Mouse (Mus musculus) gastrocnemius, postnatal 25 days (tissue): ENCODE results near the gene Pde4a. TPM values are rescaled to one million over a fixed set of nuclear protein-coding genes. Genes with fewer than 3 reads are reported as not detected.
A peak's percentile ranks its signal among the peaks of the same experiment; 100 is the strongest.
"Not testable (repeated sequence)": the region's sequence is repeated elsewhere in the genome, so short reads cannot be mapped to it uniquely, and the experiment has no call there.

Source experiments
- DNase-seq: peaks from one replicate; pipeline ENCODE4 v3.0.0; 2022
- total RNA-seq, 2 experiments: library from RNA; stranded (reverse); gene quantifications; 1 replicate in 1 of 2; 2 replicates in 1 of 2; pipeline ENCODE4 v1.2.3; 2021

The Pde4a gene
- total RNA-seq, 2 experiments from 2014 or later = 44.6 to 46.7 TPM

DNA sequence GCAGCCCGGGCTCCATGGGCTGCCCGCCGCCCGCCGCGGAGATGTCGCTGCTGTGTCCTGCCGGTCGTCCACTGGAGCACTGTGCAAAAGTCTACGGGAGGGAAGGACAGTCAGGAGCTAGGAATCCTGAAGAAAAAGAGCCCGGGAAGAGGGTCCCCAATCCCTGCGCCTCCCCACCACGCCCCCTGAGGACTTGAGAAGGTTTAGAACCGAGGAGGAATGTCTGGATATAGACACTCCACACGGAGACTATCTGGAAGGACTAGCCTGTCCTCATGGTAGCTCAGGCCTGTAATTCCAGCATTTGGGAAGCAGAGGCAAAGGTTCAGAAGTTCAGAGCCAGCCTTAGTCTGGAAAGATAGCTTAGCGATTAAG is 79.6 kb downstream of the Pde4a start:
- DNase-seq = no peak

DNA sequence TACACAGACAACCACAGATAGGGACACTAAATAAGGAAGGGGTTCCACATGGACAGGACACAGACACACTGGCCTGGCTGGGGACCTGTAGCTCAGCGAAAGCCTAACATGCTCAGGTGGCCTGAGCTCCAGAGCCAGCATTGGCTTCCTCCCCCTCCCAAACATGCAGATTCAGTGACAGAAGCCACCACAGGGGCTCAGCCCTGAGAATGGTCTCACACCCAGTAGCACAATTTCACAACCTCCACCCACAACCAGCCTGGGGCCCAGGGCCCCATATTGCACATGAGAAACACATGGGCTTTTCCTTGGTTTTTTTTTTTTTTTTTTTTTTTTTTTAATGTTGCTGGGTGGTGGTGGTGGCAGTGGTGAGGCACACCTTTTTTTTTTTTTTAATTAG is 80.8 kb downstream of the Pde4a start:
- DNase-seq = no peak

DNA sequence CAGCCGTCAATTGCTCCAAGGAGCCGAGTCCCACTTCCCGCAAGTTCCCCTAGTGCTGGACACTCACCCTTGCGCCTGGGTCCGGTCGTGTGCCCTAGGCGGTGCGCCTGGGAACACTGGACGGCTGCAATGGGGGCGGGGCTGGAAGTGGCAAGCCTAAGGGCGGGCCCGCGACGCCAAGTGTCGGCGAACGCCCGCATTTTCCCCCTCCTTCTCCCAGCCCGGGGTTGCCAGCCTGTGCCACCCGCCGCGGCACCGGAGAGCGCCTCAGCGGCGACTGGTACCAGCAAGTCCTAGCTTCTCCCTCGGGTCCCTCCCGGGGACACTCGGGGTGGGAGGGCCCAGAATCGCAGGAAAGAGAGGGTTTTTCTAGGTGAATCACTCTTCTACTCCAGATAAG is 82.8 kb downstream of the Pde4a start, which contains the start of gene S1pr5:
Gene S1pr5, minus strand, starts transcription at position 118 of the 400 bp plus-strand sequence.
- DNase-seq = peak; percentile 48

DNA sequence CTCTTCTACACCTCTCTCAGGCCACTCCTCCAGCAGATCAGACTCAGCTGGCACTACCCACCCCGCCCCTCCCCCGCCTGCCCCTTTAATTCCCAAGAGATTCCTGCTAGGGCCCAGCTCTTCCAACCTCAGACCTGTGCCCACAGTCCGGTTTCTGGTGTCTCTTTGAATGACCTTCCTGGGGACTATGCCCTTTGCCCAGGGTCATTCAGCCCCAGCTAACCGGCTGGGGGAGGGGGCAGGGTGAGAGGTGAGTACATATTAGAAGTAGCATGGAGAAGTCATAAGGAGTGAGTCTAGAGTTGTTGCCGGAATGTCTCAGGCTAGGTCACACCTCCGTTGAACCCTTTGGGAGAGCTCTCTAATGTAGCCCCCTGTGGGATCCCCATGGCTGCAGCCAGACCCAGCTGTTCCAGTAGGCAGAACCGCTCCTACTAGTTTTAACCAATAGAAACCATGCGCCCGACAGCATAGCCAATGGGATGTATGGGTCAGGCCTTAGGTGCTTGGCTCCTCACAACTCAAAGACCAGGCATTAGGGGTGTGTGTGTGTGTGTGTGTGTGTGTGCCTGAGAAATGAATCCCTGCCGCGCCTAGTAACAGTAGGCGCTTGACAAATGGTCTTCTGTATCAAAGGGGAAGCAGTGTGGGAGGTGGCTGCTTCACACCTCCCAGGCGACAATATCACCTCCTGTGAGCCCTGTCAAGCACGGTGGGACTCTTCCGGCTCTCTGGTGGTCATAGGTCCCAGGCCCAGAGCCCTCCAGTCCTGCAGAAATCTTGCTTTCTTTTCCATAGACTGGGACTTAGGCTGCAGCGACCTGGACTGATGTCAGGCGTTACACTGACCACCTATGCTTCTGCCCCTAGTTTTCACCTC is 84.4 kb downstream of the Pde4a start:
- DNase-seq = no peak

DNA sequence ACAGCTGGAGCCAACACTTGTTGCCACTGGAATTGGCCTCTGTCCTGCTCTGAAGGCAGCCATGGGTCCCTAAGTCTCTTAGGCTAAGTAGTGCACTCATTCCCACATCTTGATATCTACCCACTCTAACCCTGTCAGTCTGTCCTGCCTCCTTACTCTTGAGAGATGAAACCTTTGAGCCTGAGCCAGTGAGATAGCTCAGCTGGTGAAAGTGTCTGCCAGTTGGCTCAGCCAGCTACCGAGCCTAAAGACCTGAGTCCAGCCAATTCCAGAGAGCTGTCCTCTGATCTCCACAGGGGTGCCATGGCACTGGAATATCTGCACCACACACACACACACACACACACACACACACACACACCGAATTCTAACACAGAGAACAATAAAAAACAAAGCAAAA is 85.0 kb downstream of the Pde4a start:
- no peak for DNase-seq

DNA sequence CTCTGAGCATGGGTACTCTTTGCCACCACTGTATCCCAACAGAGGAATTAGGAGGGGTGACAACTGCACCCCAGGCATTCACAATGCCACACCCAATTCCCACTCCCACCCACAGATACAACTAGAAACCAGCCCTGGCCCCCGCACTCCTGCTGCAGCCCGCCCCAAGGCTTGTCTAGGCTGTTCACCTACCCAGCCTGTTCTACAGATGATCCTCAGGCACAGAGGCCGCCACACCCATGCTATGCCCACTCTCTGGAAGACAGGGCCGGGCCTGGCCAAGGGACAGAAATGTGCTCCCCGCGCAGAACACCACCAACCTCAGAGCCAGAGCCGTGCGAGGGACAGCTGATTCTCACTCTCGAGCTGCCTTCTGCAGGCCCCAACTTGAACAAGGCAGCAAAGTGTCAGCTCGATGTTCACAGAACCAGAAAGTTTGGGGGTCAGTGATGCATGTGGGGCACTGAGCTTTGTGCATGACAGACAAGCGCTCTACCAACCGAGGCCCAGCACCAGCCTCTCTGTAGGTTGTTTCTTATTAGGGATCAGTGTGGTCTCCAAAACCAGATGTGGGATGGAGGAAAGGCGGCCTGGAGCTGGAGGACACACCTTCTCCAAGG is 85.7 kb downstream of the Pde4a start:
- no peak for DNase-seq

DNA sequence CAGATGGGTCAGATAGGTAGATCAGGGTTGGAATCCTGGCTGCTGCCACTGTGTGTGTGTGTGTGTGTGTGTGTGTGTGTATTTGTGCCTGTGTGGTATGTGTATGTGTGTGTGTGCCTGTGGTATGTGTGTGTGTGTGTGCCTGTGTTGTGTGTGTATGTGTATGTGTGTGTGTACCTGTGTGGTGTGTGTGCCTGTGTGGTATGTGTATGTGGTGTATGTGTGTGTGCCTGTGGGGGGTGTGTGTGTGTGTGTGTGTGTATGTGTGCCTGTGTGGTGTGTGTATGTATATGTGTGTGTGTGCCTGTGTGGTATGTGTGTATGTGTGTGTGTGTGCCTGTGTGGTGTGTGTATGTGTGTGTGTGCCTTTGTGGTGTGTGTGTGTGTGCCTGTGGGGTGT is 89.2 kb downstream of the Pde4a start:
- DNase-seq = no peak

DNA sequence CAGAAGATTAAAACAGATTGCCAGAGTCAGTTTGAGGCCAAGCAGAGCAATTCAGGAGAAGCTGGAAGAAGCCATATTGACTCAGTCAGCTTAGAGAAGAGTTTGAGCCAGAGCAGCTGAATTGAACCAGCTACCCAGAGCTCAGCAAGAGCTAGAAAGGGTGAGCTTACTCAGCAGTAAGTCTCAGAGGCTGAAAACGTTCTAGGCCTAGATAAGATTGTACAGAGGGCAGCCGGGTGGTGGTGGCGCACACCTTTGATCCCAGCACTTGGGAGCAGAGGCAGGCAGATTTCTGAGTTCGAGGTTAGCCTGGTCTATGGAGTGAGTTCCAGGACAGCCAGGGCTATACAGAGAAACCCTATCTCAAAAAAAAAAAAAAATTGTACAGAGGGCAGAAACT is 90.8 kb downstream of the Pde4a start:
- not testable (repeated sequence) for DNase-seq

DNA sequence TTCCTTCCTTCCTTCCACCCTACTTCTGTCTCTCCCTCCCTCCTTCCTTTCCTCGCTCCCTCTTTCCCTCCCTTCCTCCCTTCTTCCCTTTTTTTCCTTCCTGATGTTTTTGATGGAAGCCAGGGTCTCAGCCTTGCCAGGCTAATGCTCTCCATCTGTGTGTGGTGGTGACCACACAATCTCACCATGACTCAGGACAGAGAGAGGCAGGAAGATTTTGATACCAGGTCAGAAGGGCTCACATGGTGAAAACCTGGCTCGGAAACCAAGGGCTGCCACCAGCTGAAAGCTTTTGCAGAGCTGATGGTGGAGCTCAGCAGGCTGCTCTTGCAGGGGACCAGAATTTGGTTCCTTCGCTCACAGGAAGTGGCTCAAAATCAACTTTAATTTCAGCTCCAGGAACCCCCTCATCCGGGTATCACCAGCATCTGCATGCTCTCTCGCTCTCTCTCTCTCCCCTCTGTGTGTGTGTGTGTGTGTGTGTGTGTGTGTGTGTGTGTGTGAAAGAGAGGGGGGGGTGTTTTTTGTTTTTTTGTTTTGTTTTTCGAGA is 95.1 kb downstream of the Pde4a start:
- DNase-seq = no peak

DNA sequence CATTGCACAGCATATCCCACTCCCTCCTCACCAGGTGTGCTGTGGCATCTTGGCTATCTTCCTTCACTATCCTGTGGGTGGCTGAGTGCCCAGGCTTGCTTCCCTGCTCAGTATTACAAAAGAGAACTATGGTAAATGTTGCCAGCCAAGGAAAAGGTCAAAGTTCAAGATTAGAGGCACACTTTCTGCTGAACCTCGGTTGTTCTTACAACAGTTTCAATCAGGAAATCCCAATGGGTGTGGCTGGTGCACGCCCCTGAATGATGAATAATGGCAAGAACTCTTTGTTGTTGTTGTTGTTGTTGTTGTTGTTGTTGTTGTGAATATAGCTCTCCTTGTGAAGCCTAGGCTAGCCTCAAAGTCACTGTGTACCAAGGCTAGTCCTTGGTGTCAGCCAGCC is 96.3 kb downstream of the Pde4a start:
- DNase-seq = no peak

Other genes starting within 250 kb of the Pde4a start
- 10 to 100 TPM in 1 of 2 experiments, 1 to 10 TPM in 1; 6.5 to 10.5 TPM for gene Dnmt1, start 205.8 kb upstream of the Pde4a start, total RNA-seq
- gene S1pr2, start 188.9 kb upstream of the Pde4a start, total RNA-seq = 1 to 10 TPM; 2.3 to 3.6 TPM
- 10 to 100 TPM; 61.9 to 62.8 TPM for gene Mrpl4, start 163.0 kb upstream of the Pde4a start, total RNA-seq
- 1 to 10 TPM; 1.6 to 3.0 TPM for gene Icam1, start 149.7 kb upstream of the Pde4a start, total RNA-seq
- 1 to 10 TPM; 1.0 to 1.6 TPM for gene Icam4, start 136.3 kb upstream of the Pde4a start, total RNA-seq
- gene Icam5, start 133.6 kb upstream of the Pde4a start, total RNA-seq = not detected
- gene Zglp1, start 98.6 kb upstream of the Pde4a start, total RNA-seq = not detected
- under 1 TPM in 1 of 2 experiments, not detected in 1; 0.27 TPM for gene Gm49373, start 92.6 kb upstream of the Pde4a start, total RNA-seq
- 10 to 100 TPM; 34.7 to 35.4 TPM for gene Fdx1l, start 92.1 kb upstream of the Pde4a start, total RNA-seq
- gene Gm38431, start 73.7 kb upstream of the Pde4a start, total RNA-seq = under 1 TPM; 0.35 to 0.67 TPM
- 10 to 100 TPM; 15.2 to 17.0 TPM for gene Raver1, start 73.7 kb upstream of the Pde4a start, total RNA-seq
- gene Tyk2, start 34.5 kb upstream of the Pde4a start, total RNA-seq = 1 to 10 TPM; 4.7 to 5.8 TPM
- 100 to 1,000 TPM; 120 to 126 TPM for gene Cdc37, start 15.7 kb upstream of the Pde4a start, total RNA-seq
- gene Keap1, start 73.6 kb downstream of the Pde4a start, total RNA-seq = 10 to 100 TPM; 55.0 to 56.3 TPM
- gene S1pr5, start 82.7 kb downstream of the Pde4a start, total RNA-seq = under 1 TPM; 0.13 to 0.16 TPM
- gene Atg4d, start 99.6 kb downstream of the Pde4a start, total RNA-seq = 10 to 100 TPM; 60.5 to 63.9 TPM
- gene Kri1, start 122.3 kb downstream of the Pde4a start, total RNA-seq = 1 to 10 TPM; 8.3 to 8.5 TPM
- gene Cdkn2d, start 125.7 kb downstream of the Pde4a start, total RNA-seq = 1 to 10 TPM; 7.4 to 9.1 TPM
- gene Ap1m2, start 146.6 kb downstream of the Pde4a start, total RNA-seq = not detected
- gene Slc44a2, start 155.0 kb downstream of the Pde4a start, total RNA-seq = 100 to 1,000 TPM; 117 to 128 TPM
- 10 to 100 TPM; 17.9 to 19.2 TPM for gene Ilf3, start 202.2 kb downstream of the Pde4a start, total RNA-seq
- 1 to 10 TPM; 5.3 to 7.7 TPM for gene Qtrt1, start 246.1 kb downstream of the Pde4a start, total RNA-seq